Mouse (Mus musculus) brain, embryonic 18.5 days (tissue): Measurements from ENCODE around the gene Olfr921.

Experiments
- DNase-seq: peaks from one replicate; pipeline ENCODE4 v3.0.0-alpha.2; 2012; ENCODE audit warnings: low read depth, low spot score

Gene Olfr921

GRCm38 (mm10) chr9:38772768-38773167 lies at the start of gene Olfr921:
Gene Olfr921, plus strand, starts transcription at chr9:38773068.
- DNase-seq, result no peak

DNA sequence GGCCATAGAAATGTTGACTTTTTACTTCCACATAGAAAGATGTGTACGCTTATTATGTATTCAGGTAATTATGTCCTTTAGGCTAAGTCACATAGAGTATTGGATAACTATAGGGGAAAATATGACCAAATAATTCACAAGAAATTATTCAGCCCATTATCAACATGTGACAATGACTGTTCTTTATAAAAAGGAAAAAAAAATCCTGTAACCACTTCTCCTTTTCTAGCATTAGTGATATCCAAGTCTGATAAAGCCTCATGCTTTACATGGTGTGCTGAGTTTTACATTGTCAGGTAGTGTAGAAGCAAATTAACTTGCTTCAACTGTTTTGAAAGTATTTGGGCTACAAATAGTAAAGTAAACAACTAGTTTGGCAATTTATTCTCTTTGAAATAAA lies 48.8 kb upstream of the Olfr921 start:
- DNase-seq, result no peak

DNA sequence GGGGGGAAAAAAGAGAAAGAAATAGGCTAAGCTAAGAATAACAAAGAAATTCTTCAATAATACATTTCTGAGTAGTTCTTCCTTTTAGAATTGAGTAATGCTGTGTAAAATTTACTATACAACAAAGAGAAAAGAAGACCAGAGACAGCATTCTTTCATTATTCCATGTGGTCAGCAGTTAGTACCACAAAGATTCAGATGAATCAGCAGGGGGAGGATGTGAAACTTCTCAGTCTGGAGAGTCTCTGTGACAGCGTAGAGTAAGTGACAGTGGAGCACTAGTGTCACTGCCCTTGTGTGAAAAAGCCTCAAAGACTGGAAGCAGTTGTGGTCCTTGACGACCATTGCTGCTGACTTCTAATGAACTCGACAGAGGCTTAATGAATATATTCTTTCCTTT lies 44.6 kb upstream of the Olfr921 start:
- no peak for DNase-seq

GRCm38 (mm10) chr9:38741408-38741807 lies 31.5 kb upstream of the Olfr921 start:
- DNase-seq, result no peak

DNA sequence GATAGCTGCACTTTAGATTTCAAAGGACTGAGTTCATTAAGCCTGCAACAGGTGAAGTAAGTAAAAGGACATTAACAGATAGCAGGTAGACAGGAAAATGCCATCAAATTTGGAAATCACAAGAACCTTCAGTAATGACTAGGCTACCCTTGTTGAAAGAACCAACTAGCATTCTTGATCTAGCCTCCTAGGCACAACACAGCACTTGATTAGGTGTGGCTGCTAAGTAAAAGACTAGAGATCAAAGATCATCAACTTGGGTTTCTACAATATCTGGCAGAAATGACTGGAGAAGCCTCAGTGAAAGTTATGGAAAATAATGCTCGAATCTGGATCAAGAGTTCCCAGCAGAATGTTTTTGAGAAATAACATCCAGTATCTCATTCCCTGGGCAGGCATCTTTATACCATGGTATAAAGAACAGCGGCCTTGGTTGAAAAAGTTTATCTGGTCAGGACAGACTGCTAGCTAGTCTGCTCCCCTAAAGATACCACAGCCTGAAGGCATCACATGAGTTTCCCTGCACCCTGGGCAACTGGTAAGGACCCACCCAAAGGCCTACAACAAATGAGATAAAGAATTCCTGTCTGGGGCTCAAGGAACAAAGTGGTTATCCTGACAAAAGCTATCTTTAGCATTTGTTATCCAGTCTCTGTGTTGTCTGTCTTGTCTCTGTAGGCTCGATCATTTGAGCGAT lies 28.1 kb upstream of the Olfr921 start:
- no peak for DNase-seq

DNA sequence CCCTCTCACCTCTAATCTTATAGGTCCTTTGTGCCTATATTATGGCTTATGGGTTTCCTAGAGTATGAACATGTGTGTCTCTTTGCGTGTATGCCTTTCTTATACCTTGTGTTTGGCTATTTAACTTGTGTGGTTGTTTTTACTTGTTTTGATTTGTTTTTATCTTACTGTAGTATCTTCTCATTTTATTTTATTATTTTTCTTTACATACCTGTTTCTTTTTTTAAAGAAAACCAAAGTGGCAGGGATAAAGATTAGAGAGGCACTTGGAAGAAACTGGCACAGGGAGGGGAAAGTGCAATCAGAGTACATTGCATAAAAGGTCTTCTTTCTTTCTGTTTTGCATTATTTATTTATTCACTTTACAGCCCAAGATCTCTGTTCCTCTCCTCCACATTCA lies 20.9 kb upstream of the Olfr921 start, which contains the start of gene Olfr920:
Olfr920 (plus strand) TSS at position 301 of the 400 bp plus-strand sequence.
- no peak for DNase-seq

- no peak for DNase-seq
Measured at GRCm38 (mm10) chr9:38792689-38793088, 19.8 kb downstream of the Olfr921 start.

GRCm38 (mm10) chr9:38805696-38806095 lies 32.8 kb downstream of the Olfr921 start:
- no peak for DNase-seq

DNA sequence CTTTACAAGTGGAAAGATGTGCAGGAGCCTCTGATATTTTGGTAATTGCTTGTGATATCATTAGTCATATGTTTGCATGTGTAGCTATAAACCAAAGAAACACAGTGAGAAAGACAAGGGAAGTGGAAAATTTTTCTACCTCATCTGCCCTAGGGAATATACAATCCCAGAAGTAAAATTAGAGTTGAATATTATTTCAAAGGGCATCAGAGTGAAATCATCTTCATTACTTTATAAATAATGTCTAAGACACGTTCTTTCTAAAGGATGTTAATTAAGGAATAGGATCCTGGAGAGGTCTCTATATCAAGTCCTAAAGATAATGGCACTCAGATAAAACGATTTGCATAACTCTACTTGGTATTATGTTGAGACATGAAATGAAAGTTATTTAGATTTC lies 41.4 kb downstream of the Olfr921 start, which contains the start of gene Olfr922:
Olfr922 (plus strand) TSS at position 301 of the 400 bp plus-strand sequence.
- no peak for DNase-seq

GRCm38 (mm10) chr9:38815458-38815986 lies 42.7 kb downstream of the Olfr921 start:
- no peak for DNase-seq

DNA sequence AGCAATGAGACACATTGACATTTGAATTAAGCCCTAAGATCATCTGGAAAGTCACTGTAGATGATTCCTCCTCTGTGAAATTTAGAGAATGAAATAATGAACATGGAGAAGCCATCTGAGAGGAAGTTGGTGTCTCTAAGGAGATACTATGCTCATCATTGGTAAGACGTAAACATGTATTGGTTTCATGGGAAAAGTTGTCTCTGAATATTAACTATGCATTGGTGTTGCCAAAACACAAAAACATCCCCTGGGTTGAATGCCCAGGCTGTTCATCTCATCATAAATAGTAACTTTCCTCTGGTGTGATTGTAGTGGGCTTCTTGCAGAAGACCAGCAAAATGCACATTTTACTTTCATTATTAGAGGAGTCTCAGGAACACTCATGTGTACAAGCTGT lies 53.4 kb downstream of the Olfr921 start, which contains the start of gene Olfr923:
Olfr923 (plus strand) TSS at position 301 of the 400 bp plus-strand sequence.
- no peak for DNase-seq
